20 mouse cellular contexts compared by ENCODE assay signal in the genomic region with DNA sequence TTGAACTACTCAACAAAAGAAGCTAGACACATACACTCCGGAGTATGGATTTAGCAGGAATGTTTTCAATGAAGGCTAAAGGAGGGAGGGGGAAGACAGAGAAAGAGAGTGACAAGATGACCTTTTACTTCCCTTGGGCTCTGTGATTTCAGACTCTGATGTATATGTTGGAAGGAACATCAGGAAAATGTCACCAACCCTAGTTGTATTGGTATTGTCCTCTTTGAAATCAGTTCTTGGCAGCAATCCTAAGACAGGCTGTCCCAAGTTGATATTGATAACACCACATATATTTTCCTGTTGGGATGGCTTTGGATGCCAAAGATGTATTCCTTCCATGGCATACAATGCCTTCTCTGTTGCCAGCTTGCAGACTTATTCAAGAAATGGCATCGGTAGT.
A peak's percentile ranks its signal among the peaks of the same experiment; 100 is the strongest.
DNase-seq lines count a peak whose midpoint lies in the region; ATAC-seq and TF ChIP-seq lines count a peak whose summit lies in the region.
"Had no signal": no experiment of that assay in that cellular context is flagged by ENCODE, and none has a peak within 500 bp of the region (broad histone marks: within the 10 kb centered on the region; RNA-seq: fewer than 3 reads in every experiment).

No protein-coding gene starts in this region.

- no peak overlapping the region for H3K9ac ChIP-seq in forebrain, postnatal 0 days
- no peak overlapping the region for H3K9ac ChIP-seq in forebrain, embryonic 11.5 days (ENCODE audit: low read length)
- H3K9ac ChIP-seq in lung, postnatal 0 days (replicated peaks; ENCODE audit: low read depth): no peak overlapping the region
- H3K9ac ChIP-seq in stomach, postnatal 0 days (ENCODE audit: low read length): no peak overlapping the region
- H3K9ac ChIP-seq: hindbrain, embryonic 12.5 days; liver, embryonic 14.5 days; midbrain, embryonic 15.5 days; stomach, embryonic 15.5 days had no signal

- peak overlapping the region; percentile 22; the same call in 1 of the 2 replicates for H3K27ac ChIP-seq in forebrain, postnatal 0 days (ENCODE audit: low read depth, low read length)
- no peak overlapping the region for H3K27ac ChIP-seq in forebrain, embryonic 11.5 days (ENCODE audit: low read depth, low read length)
- peak overlapping the region; percentile 58 for H3K27ac ChIP-seq in layer of hippocampus, adult 2 months
- no peak overlapping the region for H3K27ac ChIP-seq in lung, postnatal 0 days (ENCODE audit: low read length)
- peak overlapping the region; percentile 77 for H3K27ac ChIP-seq in olfactory bulb, adult 2 months (ENCODE audit: insufficient read depth, low read depth, low read length)
- H3K27ac ChIP-seq in stomach, postnatal 0 days (replicated peaks): no peak overlapping the region
- H3K27ac ChIP-seq: hindbrain, embryonic 12.5 days; liver, embryonic 14.5 days; macrophage; midbrain, embryonic 15.5 days; stomach, embryonic 15.5 days had no signal

- H3K4me2 ChIP-seq in forebrain, postnatal 0 days (ENCODE audit: low read depth): no peak overlapping the region
- H3K4me2 ChIP-seq in forebrain, embryonic 11.5 days (ENCODE audit: low read depth, low read length, severe bottlenecking): no peak overlapping the region
- no peak overlapping the region for H3K4me2 ChIP-seq in lung, postnatal 0 days (replicated peaks; ENCODE audit: low read depth, low read length)
- H3K4me2 ChIP-seq in stomach, postnatal 0 days (replicated peaks; ENCODE audit: low read depth): no peak overlapping the region
- H3K4me2 ChIP-seq: hindbrain, embryonic 12.5 days; midbrain, embryonic 15.5 days; stomach, embryonic 15.5 days had no signal

- WGBS in forebrain, postnatal 0 days: 61% methylated on average over 2 of the region's 2 CpGs
- 74% methylated on average over 2 of the region's 2 CpGs for WGBS in forebrain, embryonic 11.5 days
- WGBS in lung, postnatal 0 days: 43% methylated on average over 2 of the region's 2 CpGs
- WGBS in olfactory bulb, adult 2 months: 22% methylated on average over 2 of the region's 2 CpGs
- WGBS in stomach, postnatal 0 days: 62% methylated on average over 2 of the region's 2 CpGs

- no peaks in the 10 kb centered on the region for H3K4me1 ChIP-seq in forebrain, postnatal 0 days (ENCODE audit: insufficient read depth)
- H3K4me1 ChIP-seq in forebrain, embryonic 11.5 days (replicated peaks; ENCODE audit: control insufficient read depth, insufficient read depth, low read length): no peaks in the 10 kb centered on the region
- H3K4me1 ChIP-seq in lung, postnatal 0 days (ENCODE audit: insufficient read depth, low read depth, low read length): no peaks in the 10 kb centered on the region
- no peaks in the 10 kb centered on the region for H3K4me1 ChIP-seq in olfactory bulb, adult 2 months (ENCODE audit: control insufficient read depth, insufficient read depth, low read length)
- no peaks in the 10 kb centered on the region for H3K4me1 ChIP-seq in stomach, postnatal 0 days (replicated peaks; ENCODE audit: control insufficient read depth, insufficient read depth)
- H3K4me1 ChIP-seq: hindbrain, embryonic 12.5 days; midbrain, embryonic 15.5 days; stomach, embryonic 15.5 days had no signal

- H3K9me3 ChIP-seq in forebrain, postnatal 0 days (ENCODE audit: low read length): no peaks in the 10 kb centered on the region
- H3K9me3 ChIP-seq in forebrain, embryonic 11.5 days (ENCODE audit: control insufficient read depth, low read length): no peaks in the 10 kb centered on the region
- no peaks in the 10 kb centered on the region for H3K9me3 ChIP-seq in lung, postnatal 0 days (ENCODE audit: low read length)
- H3K9me3 ChIP-seq in stomach, postnatal 0 days (ENCODE audit: control insufficient read depth, low read length): no peaks in the 10 kb centered on the region
- H3K9me3 ChIP-seq: hindbrain, embryonic 12.5 days; midbrain, embryonic 15.5 days; stomach, embryonic 15.5 days had no signal

- no peak for DNase-seq in forebrain, postnatal 0 days
- no peak for DNase-seq in forebrain, embryonic 11.5 days (ENCODE audit: low spot score)
- DNase-seq in layer of hippocampus, adult 2 months (ENCODE audit: low spot score in 2 of 2): no peak
- DNase-seq in layer of hippocampus, postnatal 25 days (ENCODE audit: extremely low spot score in 1 of 2, low spot score in 1 of 2): no peak
- DNase-seq in lung, postnatal 0 days (ENCODE audit: low spot score): no peak
- DNase-seq in lung, adult 18-20 months: no peak
- no peak for DNase-seq in stomach, postnatal 0 days (ENCODE audit: low spot score)
- DNase-seq: cerebellum, adult 8-10 months; gastrocnemius, postnatal 10 days; kidney, postnatal 25 days; thymus, adult 18-20 months; thymus, postnatal 36 days had no signal

- no peak for TF ChIP-seq CTCF in forebrain, postnatal 0 days (IDR thresholded peaks at IDR 0.05; ENCODE audit: low read depth)
- TF ChIP-seq CTCF in layer of hippocampus, adult 2 months (conservative IDR thresholded peaks at IDR 0.05): no peak
- TF ChIP-seq CTCF in lung, postnatal 0 days (IDR thresholded peaks at IDR 0.05): no peak
- no peak for TF ChIP-seq CTCF in olfactory bulb, adult 2 months (IDR thresholded peaks at IDR 0.05; ENCODE audit: insufficient read depth, low read depth, low read length)
- TF ChIP-seq CTCF in stomach, postnatal 0 days (IDR thresholded peaks at IDR 0.05; ENCODE audit: low read depth): no peak

- TF ChIP-seq POLR2A in olfactory bulb, adult 2 months (IDR thresholded peaks at IDR 0.05; ENCODE audit: insufficient read depth, low read depth, low read length): no peak

- no peaks in the 10 kb centered on the region for H3K36me3 ChIP-seq in forebrain, postnatal 0 days (ENCODE audit: insufficient read depth)
- H3K36me3 ChIP-seq in forebrain, embryonic 11.5 days (ENCODE audit: control insufficient read depth, insufficient read depth, low read length): no peaks in the 10 kb centered on the region
- no peaks in the 10 kb centered on the region for H3K36me3 ChIP-seq in lung, postnatal 0 days (ENCODE audit: insufficient read depth, low read length)
- no peaks in the 10 kb centered on the region for H3K36me3 ChIP-seq in stomach, postnatal 0 days (ENCODE audit: control insufficient read depth, insufficient read depth, low read length)
- H3K36me3 ChIP-seq: hindbrain, embryonic 12.5 days; midbrain, embryonic 15.5 days; stomach, embryonic 15.5 days had no signal

- no peaks in the 10 kb centered on the region for H3K27me3 ChIP-seq in forebrain, postnatal 0 days (ENCODE audit: insufficient read depth, low read length)
- H3K27me3 ChIP-seq in forebrain, embryonic 11.5 days (ENCODE audit: control insufficient read depth, insufficient read depth, low read length): no peaks in the 10 kb centered on the region
- H3K27me3 ChIP-seq in lung, postnatal 0 days (replicated peaks; ENCODE audit: insufficient read depth, low read length): no peaks in the 10 kb centered on the region
- H3K27me3 ChIP-seq in stomach, postnatal 0 days (ENCODE audit: control insufficient read depth, insufficient read depth, low read length): no peaks in the 10 kb centered on the region
- H3K27me3 ChIP-seq: hindbrain, embryonic 12.5 days; midbrain, embryonic 15.5 days; Patski; stomach, embryonic 15.5 days had no signal

- peak; percentile 33; the same call in 1 of the 2 replicates for TF ChIP-seq EP300 in lung, postnatal 0 days (IDR thresholded peaks at IDR 0.05)
- TF ChIP-seq EP300 in stomach, postnatal 0 days (optimal IDR thresholded peaks at IDR 0.05): no peak

- no peak overlapping the region for H3K4me3 ChIP-seq in forebrain, postnatal 0 days (ENCODE audit: low read depth, low read length)
- H3K4me3 ChIP-seq in forebrain, embryonic 11.5 days (ENCODE audit: low read depth, low read length): no peak overlapping the region
- H3K4me3 ChIP-seq in layer of hippocampus, adult 2 months: no peak overlapping the region
- no peak overlapping the region for H3K4me3 ChIP-seq in lung, postnatal 0 days (ENCODE audit: low read depth, low read length)
- H3K4me3 ChIP-seq in olfactory bulb, adult 2 months (ENCODE audit: insufficient read depth, low read depth, low read length): no peak overlapping the region
- H3K4me3 ChIP-seq in stomach, postnatal 0 days (ENCODE audit: low read depth, low read length): no peak overlapping the region
- H3K4me3 ChIP-seq: hindbrain, embryonic 12.5 days; midbrain, embryonic 15.5 days; stomach, embryonic 15.5 days had no signal

- ATAC-seq in forebrain, postnatal 0 days: peak; percentile 47; the same call in 1 of the 2 replicates
- ATAC-seq in forebrain, embryonic 11.5 days (replicated peaks; ENCODE audit: low FRiP score): no peak
- no peak; the same call in 1 of the 2 replicates for ATAC-seq in lung, postnatal 0 days
- ATAC-seq in stomach, postnatal 0 days (ENCODE audit: low FRiP score, low TSS enrichment): no peak
- ATAC-seq: intestine, postnatal 0 days; midbrain, embryonic 15.5 days; Patski had no signal

Comparison
In these comparisons a context has a peak if more than half of its experiments do, and no peak if none do; other contexts are left out.
1. H3K27ac ChIP-seq: peak in forebrain, postnatal 0 days (single experiment), layer of hippocampus, adult 2 months (single experiment) and olfactory bulb, adult 2 months (single experiment); none in forebrain, embryonic 11.5 days (single experiment), lung, postnatal 0 days (single experiment) and stomach, postnatal 0 days (single experiment).